Mouse (Mus musculus) midbrain, embryonic 12.5 days (tissue): ENCODE measurements at regions not wholly inside any gene's neighbourhood (a gene's known extent, or its start where the extent isn't known, plus 50 kb on each side); places are given as distances from the start of the nearest gene placed in this dataset.

Source experiments
- ATAC-seq: fragments of 200-750 bp; cut with Nextera tagmentation; 2 replicates; pipeline ENCODE4 v1.8.0; 2017; ENCODE audit warnings: low read depth, moderate TSS enrichment, moderate library complexity; ENCODE audit not compliant: low FRiP score
- H3K27ac ChIP-seq: fragments of 300-500 bp; sonication (generic); replicated peaks from 2 replicates; pipeline ENCODE4 v1.5.1; 2016; ENCODE audit warnings: mild to moderate bottlenecking
- H3K27me3 ChIP-seq: fragments of 300-500 bp; sonication (generic); 2 replicates; pipeline ENCODE4 v1.6.1; 2016; ENCODE audit warnings: mild to moderate bottlenecking
- H3K36me3 ChIP-seq: fragments of 300-500 bp; sonication (generic); 2 replicates; pipeline ENCODE4 v1.6.1; 2016
- H3K4me1 ChIP-seq: fragments of 300-500 bp; sonication (generic); 2 replicates; pipeline ENCODE4 v1.6.1; 2016
- H3K4me2 ChIP-seq: fragments of 300-500 bp; sonication (generic); replicated peaks from 2 replicates; pipeline ENCODE4 v1.6.1; 2016; ENCODE audit warnings: mild to moderate bottlenecking, moderate library complexity
- H3K4me3 ChIP-seq: fragments of 300-500 bp; sonication (generic); 2 replicates; pipeline ENCODE4 v1.5.1; 2016; ENCODE audit warnings: mild to moderate bottlenecking
- H3K9ac ChIP-seq: fragments of 300-500 bp; sonication (generic); replicated peaks from 2 replicates; pipeline ENCODE4 v1.6.1; 2016; ENCODE audit warnings: mild to moderate bottlenecking, moderate library complexity
- H3K9me3 ChIP-seq: fragments of 300-500 bp; sonication (generic); 2 replicates; pipeline ENCODE4 v1.6.1; 2016; ENCODE audit warnings: mild to moderate bottlenecking
- WGBS: fragments of 180-500 bp; shearing (Covaris S2); methylation state at CpG from one replicate; pipeline ENCODE4 v1.1.7; 2016; 5-methylcytosine and 5-hydroxymethylcytosine counted together

DNA sequence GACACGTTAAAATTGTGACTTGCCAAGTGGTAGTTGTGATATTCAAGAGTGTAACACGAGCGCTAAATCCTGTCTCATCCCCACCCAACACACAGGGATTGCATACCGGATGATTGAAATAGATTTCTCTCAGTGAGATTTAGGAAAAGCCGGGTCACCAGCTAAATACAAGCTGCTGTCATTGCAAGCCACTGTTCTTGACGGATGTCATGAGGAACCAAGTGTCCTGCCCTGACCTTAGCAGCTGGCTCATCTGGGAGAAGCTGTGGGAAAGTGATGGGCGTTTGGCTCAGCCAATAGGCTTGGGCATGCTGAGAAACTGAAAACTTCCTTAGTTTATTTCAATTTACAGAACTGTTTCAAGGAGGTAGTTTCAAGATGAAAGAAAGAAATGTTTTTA is 164.4 kb upstream of the Jmjd1c start:
- 75% methylated on average over 7 of the region's 7 CpGs for WGBS
- no peak for ATAC-seq
- Histone ChIP-seq H3K27ac (no peak overlapping the region), H3K9me3 (no peaks in the 10 kb centered on the region), H3K9ac (no peak overlapping the region), H3K4me2 (no peak overlapping the region), H3K4me3 (no peak overlapping the region), H3K27me3 (no peaks in the 10 kb centered on the region), H3K36me3 (no peaks in the 10 kb centered on the region), H3K4me1 (no peaks in the 10 kb centered on the region)

GRCm38 (mm10) chr10:66932544-66932943 is 163.4 kb upstream of the Jmjd1c start:
- ATAC-seq, result no peak
- Histone ChIP-seq H3K36me3 (no peaks in the 10 kb centered on the region), H3K4me3 (no peak overlapping the region), H3K9me3 (no peaks in the 10 kb centered on the region), H3K4me2 (no peak overlapping the region), H3K27me3 (no peaks in the 10 kb centered on the region), H3K4me1 (no peaks in the 10 kb centered on the region), H3K9ac (no peak overlapping the region), H3K27ac (no peak overlapping the region)
- 92% methylated on average over 6 of the region's 6 CpGs for WGBS

DNA sequence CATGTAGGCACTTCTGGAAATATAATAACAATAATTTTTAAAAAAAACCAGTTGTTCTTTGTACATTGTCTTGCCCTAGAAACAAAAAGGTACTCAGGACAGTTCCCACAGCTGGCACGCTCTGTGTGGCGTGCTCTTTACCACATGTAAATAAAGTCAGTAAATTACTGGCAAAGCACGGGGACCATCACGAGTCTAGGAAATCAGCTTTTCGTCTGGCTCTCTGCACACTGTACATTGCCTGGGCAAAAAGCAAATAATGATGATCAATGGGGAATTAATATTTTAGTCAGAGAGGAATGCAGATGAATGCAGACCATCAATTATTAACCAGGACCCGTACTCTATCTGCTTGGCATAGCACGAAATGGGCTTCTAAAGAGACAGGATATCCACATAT is 162.2 kb upstream of the Jmjd1c start:
- no peak overlapping the region for H3K4me3 ChIP-seq
- H3K9ac ChIP-seq, result no peak overlapping the region
- 85% methylated on average over 7 of the region's 7 CpGs for WGBS
- no peak for ATAC-seq
- H3K36me3 ChIP-seq, result no peaks in the 10 kb centered on the region
- H3K9me3 ChIP-seq, result no peaks in the 10 kb centered on the region
- no peak overlapping the region for H3K27ac ChIP-seq
- H3K4me1 ChIP-seq, result no peaks in the 10 kb centered on the region
- H3K4me2 ChIP-seq, result no peak overlapping the region
- H3K27me3 ChIP-seq, result no peaks in the 10 kb centered on the region

- Histone ChIP-seq H3K27me3 (no peaks in the 10 kb centered on the region), H3K4me1 (no peaks in the 10 kb centered on the region), H3K4me3 (no peak overlapping the region), H3K36me3 (no peaks in the 10 kb centered on the region), H3K9ac (no peak overlapping the region), H3K9me3 (no peaks in the 10 kb centered on the region), H3K4me2 (no peak overlapping the region), H3K27ac (no peak overlapping the region)
- WGBS, result 84% methylated on average over 6 of the region's 6 CpGs
- ATAC-seq, result no peak
Observed at GRCm38 (mm10) chr10:66935731-66936130, 160.2 kb upstream of the Jmjd1c start.

DNA sequence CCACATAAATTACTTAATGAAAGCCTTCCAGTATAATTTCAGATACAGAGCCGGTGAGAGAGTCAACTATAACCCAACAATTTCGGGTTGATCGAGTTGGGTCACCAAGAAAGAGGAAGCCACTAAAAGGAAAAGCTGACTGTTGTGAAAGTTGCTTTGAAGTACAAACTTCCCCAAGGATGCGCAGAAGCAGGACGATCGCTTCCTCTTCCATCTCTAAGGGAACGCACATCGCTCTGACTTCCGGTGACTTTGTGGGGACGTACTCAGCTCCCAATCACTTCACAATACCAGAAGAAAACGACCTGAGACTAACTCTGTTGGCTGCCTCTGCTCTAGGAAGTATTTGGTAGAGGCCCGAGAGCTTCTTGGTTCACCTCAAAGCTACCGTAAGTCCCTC is 158.8 kb upstream of the Jmjd1c start:
- no peaks in the 10 kb centered on the region for H3K4me1 ChIP-seq
- no peaks in the 10 kb centered on the region for H3K27me3 ChIP-seq

DNA sequence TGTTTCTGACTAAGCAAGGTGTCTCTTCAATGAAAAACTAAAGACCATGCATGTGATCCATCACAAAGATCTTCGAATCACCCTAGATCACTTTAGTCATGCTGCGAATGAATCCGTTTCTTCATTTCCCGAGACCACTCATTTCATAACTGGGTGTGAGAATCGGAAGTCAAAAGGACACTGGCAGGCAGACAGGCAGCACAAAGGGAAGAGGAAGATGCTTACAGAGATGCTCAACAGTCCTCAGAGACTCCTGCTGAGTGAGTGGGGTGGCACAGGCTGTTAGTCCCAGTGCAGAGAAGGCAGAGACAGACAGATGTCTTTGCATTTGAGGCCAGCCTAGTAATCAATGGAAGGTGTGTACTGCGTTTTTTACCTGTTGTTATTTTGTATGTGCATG is 155.6 kb upstream of the Jmjd1c start:
- H3K36me3 ChIP-seq, result no peaks in the 10 kb centered on the region
- no peak for ATAC-seq
- no peak overlapping the region for H3K27ac ChIP-seq
- WGBS, result 77% methylated on average over 6 of the region's 6 CpGs
- H3K9ac ChIP-seq, result no peak overlapping the region
- H3K4me2 ChIP-seq, result no peak overlapping the region
- H3K9me3 ChIP-seq, result no peaks in the 10 kb centered on the region
- no peaks in the 10 kb centered on the region for H3K27me3 ChIP-seq
- no peak overlapping the region for H3K4me3 ChIP-seq
- H3K4me1 ChIP-seq, result no peaks in the 10 kb centered on the region

More for the DNA sequence above, 158.8 kb upstream of the Jmjd1c start:
- no peak overlapping the region for H3K9ac ChIP-seq
- no peak overlapping the region for H3K27ac ChIP-seq
- H3K4me2 ChIP-seq, result no peak overlapping the region
- no peaks in the 10 kb centered on the region for H3K36me3 ChIP-seq
- ATAC-seq, result no peak
- no peak overlapping the region for H3K4me3 ChIP-seq
- H3K9me3 ChIP-seq, result no peaks in the 10 kb centered on the region
- 90% methylated on average over 13 of the region's 13 CpGs for WGBS

DNA sequence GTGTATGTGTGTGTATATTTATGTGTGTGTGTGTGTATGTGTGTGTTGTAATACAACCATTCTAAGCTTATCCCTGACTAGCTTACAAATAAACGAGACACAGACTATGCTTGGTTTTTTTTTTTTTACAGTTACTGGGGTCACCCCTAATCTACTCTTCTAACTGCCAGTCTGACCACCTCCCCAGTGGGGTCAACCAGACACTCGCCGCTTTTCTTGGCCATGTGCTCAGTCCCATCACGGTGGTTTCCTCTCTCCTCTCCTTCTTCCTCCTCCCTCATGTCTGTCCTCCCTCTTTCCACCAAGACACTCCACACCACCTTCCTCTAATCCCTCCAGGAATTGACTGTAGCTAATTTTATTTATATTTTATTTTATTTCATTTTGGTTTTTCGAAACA is 155.0 kb upstream of the Jmjd1c start:
- Histone ChIP-seq H3K4me2 (no peak overlapping the region), H3K36me3 (no peaks in the 10 kb centered on the region), H3K9me3 (no peaks in the 10 kb centered on the region), H3K4me1 (no peaks in the 10 kb centered on the region), H3K9ac (no peak overlapping the region), H3K4me3 (no peak overlapping the region), H3K27ac (no peak overlapping the region), H3K27me3 (no peaks in the 10 kb centered on the region)
- 90% methylated on average over 5 of the region's 5 CpGs for whole genome bisulfite sequencing
- ATAC-seq, result no peak

GRCm38 (mm10) chr10:66941974-66942373 is 154.0 kb upstream of the Jmjd1c start:
- H3K4me1 ChIP-seq, result no peaks in the 10 kb centered on the region
- no peak overlapping the region for H3K9ac ChIP-seq
- no peak overlapping the region for H3K4me3 ChIP-seq
- H3K27ac ChIP-seq, result no peak overlapping the region
- no peaks in the 10 kb centered on the region for H3K27me3 ChIP-seq
- 91% methylated on average over 3 of the region's 3 CpGs for WGBS
- no peak for ATAC-seq
- no peak overlapping the region for H3K4me2 ChIP-seq
- no peaks in the 10 kb centered on the region for H3K36me3 ChIP-seq
- no peaks in the 10 kb centered on the region for H3K9me3 ChIP-seq

DNA sequence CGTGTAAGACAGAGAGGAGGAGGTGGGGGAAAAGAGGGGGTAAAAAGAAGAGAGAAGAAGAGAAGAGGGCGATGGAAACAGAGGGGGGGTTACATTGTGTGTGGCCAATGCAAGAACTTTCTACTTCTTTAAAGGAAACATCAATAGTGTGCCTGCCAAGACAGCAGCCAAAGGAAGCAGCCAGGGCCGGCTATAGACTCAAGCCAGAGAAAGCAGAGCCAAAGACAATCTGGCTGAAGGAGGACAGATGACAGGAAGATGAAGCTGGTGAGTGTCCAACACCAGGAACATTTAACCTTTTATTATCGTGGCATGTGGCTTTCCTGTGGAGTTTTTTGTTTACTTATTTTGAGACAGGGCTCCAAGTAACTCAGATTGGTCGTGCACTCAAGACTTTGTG is 152.1 kb upstream of the Jmjd1c start:
- Histone ChIP-seq H3K4me2 (no peak overlapping the region), H3K27me3 (no peaks in the 10 kb centered on the region), H3K4me3 (no peak overlapping the region), H3K36me3 (no peaks in the 10 kb centered on the region), H3K4me1 (no peaks in the 10 kb centered on the region), H3K9me3 (no peaks in the 10 kb centered on the region), H3K27ac (no peak overlapping the region), H3K9ac (no peak overlapping the region)
- ATAC-seq, result no peak
- WGBS, result 68% methylated on average over 5 of the region's 5 CpGs

DNA sequence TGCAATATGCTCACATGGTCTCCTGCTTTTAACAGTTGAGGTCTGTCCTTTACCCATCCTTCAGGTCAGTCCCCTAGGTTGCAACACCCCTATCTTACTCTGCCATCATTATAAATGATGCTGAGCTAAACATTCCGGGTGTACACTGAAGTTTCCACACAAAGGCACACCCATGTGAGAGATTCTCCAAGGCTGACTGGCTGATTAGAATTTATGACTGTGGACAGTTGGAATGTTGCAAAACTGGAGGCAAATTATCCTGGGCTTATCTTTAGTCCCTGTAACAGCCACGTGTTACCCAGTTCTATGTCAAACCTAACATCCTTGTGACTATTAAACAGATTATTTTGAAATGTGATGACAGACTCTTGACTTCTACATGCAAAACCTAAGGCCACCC is 149.8 kb upstream of the Jmjd1c start:
- Histone ChIP-seq H3K4me1 (no peaks in the 10 kb centered on the region), H3K36me3 (no peaks in the 10 kb centered on the region), H3K4me2 (no peak overlapping the region), H3K9ac (no peak overlapping the region), H3K27me3 (no peaks in the 10 kb centered on the region), H3K9me3 (no peaks in the 10 kb centered on the region), H3K27ac (no peak overlapping the region), H3K4me3 (no peak overlapping the region)
- ATAC-seq, result no peak
- 90% methylated on average over 2 of the region's 2 CpGs for WGBS

- H3K4me1 ChIP-seq, result no peaks in the 10 kb centered on the region
- WGBS, result 96% methylated on average over 2 of the region's 2 CpGs
- no peak for ATAC-seq
Observed at GRCm38 (mm10) chr10:66948329-66948728, 147.6 kb upstream of the Jmjd1c start.

DNA sequence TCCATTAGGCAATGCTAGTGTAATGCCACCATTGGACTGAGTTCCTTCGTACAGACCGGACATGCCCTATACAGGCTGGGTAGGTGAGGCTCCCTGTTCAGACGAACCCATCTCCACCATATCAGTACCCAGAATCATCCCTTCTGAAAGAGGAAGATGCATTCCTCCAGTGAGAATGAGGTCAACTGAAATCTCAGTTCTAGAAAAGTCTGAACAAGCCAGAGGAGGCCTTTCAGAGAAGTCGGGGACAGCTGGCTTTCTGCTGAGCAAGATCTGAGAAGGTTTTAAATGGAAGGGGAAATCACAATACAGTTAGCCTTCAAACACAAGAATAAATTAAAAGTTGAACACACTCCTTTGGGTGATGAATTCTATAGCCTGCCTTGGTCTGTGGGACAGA is 145.5 kb upstream of the Jmjd1c start:
- Histone ChIP-seq H3K27me3 (no peaks in the 10 kb centered on the region), H3K9ac (no peak overlapping the region), H3K4me3 (no peak overlapping the region), H3K36me3 (no peaks in the 10 kb centered on the region), H3K4me2 (no peak overlapping the region), H3K27ac (no peak overlapping the region), H3K9me3 (no peaks in the 10 kb centered on the region), H3K4me1 (no peaks in the 10 kb centered on the region)
- ATAC-seq, result no peak
- WGBS, result 90% methylated on average over 4 of the region's 4 CpGs

More at GRCm38 (mm10) chr10:66948329-66948728, 147.6 kb upstream of the Jmjd1c start:
- H3K27ac ChIP-seq, result no peak overlapping the region
- no peaks in the 10 kb centered on the region for H3K36me3 ChIP-seq
- no peak overlapping the region for H3K4me3 ChIP-seq
- H3K9ac ChIP-seq, result no peak overlapping the region
- no peaks in the 10 kb centered on the region for H3K9me3 ChIP-seq
- H3K27me3 ChIP-seq, result no peaks in the 10 kb centered on the region
- H3K4me2 ChIP-seq, result no peak overlapping the region

GRCm38 (mm10) chr10:66951231-66951822 is 144.6 kb upstream of the Jmjd1c start:
- H3K27ac ChIP-seq, result no peak overlapping the region

More at GRCm38 (mm10) chr10:66951231-66951822, 144.6 kb upstream of the Jmjd1c start:
- 89% methylated on average over 8 of the region's 8 CpGs for WGBS
- no peak overlapping the region for H3K4me2 ChIP-seq
- H3K9ac ChIP-seq, result no peak overlapping the region
- no peaks in the 10 kb centered on the region for H3K36me3 ChIP-seq
- H3K4me1 ChIP-seq, result no peaks in the 10 kb centered on the region
- H3K27me3 ChIP-seq, result no peaks in the 10 kb centered on the region
- H3K9me3 ChIP-seq, result no peaks in the 10 kb centered on the region
- no peak overlapping the region for H3K4me3 ChIP-seq
- no peak for ATAC-seq
